Mouse (Mus musculus): ENCODE results near the gene Dnaja4. TPM values are rescaled to one million over a fixed set of nuclear protein-coding genes. Genes with fewer than 3 reads are reported as not detected.
"Not testable (repeated sequence)": the region's sequence is repeated elsewhere in the genome, so short reads cannot be mapped to it uniquely, and the experiment has no call there.

The Dnaja4 gene
- polyA plus RNA-seq, 1 experiment from 2014 or later, result 8.5 TPM

- Histone ChIP-seq H3K36me3 (ENCODE audit: control insufficient read depth, insufficient read depth, low read length) (no peaks in the 10 kb centered on the region), H3K9ac (replicated peaks; ENCODE audit: low read depth, low read length) (no peak overlapping the region), H3K9me3 (ENCODE audit: control insufficient read depth, low read length) (no peaks in the 10 kb centered on the region), H3K4me1 (ENCODE audit: control insufficient read depth, insufficient read depth, low read length) (no peaks in the 10 kb centered on the region), H3K4me2 (ENCODE audit: low read depth, low read length) (no peak overlapping the region), H3K27ac (ENCODE audit: low read depth, low read length) (no peak overlapping the region), H3K4me3 (ENCODE audit: low read depth, low read length) (no peak overlapping the region), H3K27me3 (ENCODE audit: control insufficient read depth, insufficient read depth, low read length) (no peaks in the 10 kb centered on the region)
- no peak for ATAC-seq (ENCODE audit: low read depth)
- 74% methylated on average over 4 of the region's 4 CpGs for WGBS
Observed at GRCm38 (mm10) chr9:54668455-54668854, 30.2 kb upstream of the Dnaja4 start.

- no peak overlapping the region for H3K9ac ChIP-seq (replicated peaks; ENCODE audit: low read depth, low read length)
- H3K36me3 ChIP-seq (ENCODE audit: control insufficient read depth, insufficient read depth, low read length), result no peaks in the 10 kb centered on the region
- H3K4me1 ChIP-seq (ENCODE audit: control insufficient read depth, insufficient read depth, low read length), result no peaks in the 10 kb centered on the region
- H3K9me3 ChIP-seq (ENCODE audit: control insufficient read depth, low read length), result no peaks in the 10 kb centered on the region
- ATAC-seq (ENCODE audit: low read depth), result no peak
- H3K4me2 ChIP-seq (ENCODE audit: low read depth, low read length), result no peak overlapping the region
- WGBS, result 83% methylated on average over 3 of the region's 3 CpGs
- no peak overlapping the region for H3K27ac ChIP-seq (ENCODE audit: low read depth, low read length)
- H3K4me3 ChIP-seq (ENCODE audit: low read depth, low read length), result no peak overlapping the region
- no peaks in the 10 kb centered on the region for H3K27me3 ChIP-seq (ENCODE audit: control insufficient read depth, insufficient read depth, low read length)
Observed at GRCm38 (mm10) chr9:54671962-54672361, 26.7 kb upstream of the Dnaja4 start.

- H3K4me3 ChIP-seq (ENCODE audit: low read depth, low read length), result no peak overlapping the region
- WGBS, result 89% methylated on average over 13 of the region's 13 CpGs
- H3K27me3 ChIP-seq (ENCODE audit: control insufficient read depth, insufficient read depth, low read length), result no peaks in the 10 kb centered on the region
- no peaks in the 10 kb centered on the region for H3K9me3 ChIP-seq (ENCODE audit: control insufficient read depth, low read length)
- ATAC-seq (ENCODE audit: low read depth), result no peak
- H3K4me1 ChIP-seq (ENCODE audit: control insufficient read depth, insufficient read depth, low read length), result no peaks in the 10 kb centered on the region
- H3K9ac ChIP-seq (replicated peaks; ENCODE audit: low read depth, low read length), result no peak overlapping the region
- no peaks in the 10 kb centered on the region for H3K36me3 ChIP-seq (ENCODE audit: control insufficient read depth, insufficient read depth, low read length)
- no peak overlapping the region for H3K4me2 ChIP-seq (ENCODE audit: low read depth, low read length)
- no peak overlapping the region for H3K27ac ChIP-seq (ENCODE audit: low read depth, low read length)
Observed at GRCm38 (mm10) chr9:54673887-54674286, 24.8 kb upstream of the Dnaja4 start.

- Histone ChIP-seq H3K9ac (replicated peaks; ENCODE audit: low read depth, low read length) (peak overlapping the region; percentile 22; the same call in 1 of the 2 replicates), H3K4me2 (ENCODE audit: low read depth, low read length) (peak overlapping the region; percentile 46), H3K4me3 (ENCODE audit: low read depth, low read length) (peak overlapping the region; percentile 24; the same call in 1 of the 2 replicates), H3K27me3 (ENCODE audit: control insufficient read depth, insufficient read depth, low read length) (no peaks in the 10 kb centered on the region), H3K4me1 (ENCODE audit: control insufficient read depth, insufficient read depth, low read length) (no peaks in the 10 kb centered on the region), H3K9me3 (ENCODE audit: control insufficient read depth, low read length) (no peaks in the 10 kb centered on the region), H3K27ac (ENCODE audit: low read depth, low read length) (no peak overlapping the region), H3K36me3 (ENCODE audit: control insufficient read depth, insufficient read depth, low read length) (no peaks in the 10 kb centered on the region)
- peak; percentile 72; the same call in 1 of the 2 replicates for ATAC-seq (ENCODE audit: low read depth)
- 2% methylated on average over 14 of the region's 14 CpGs for WGBS
Observed at GRCm38 (mm10) chr9:54676531-54676986, 22.1 kb upstream of the Dnaja4 start.

- H3K4me3 ChIP-seq (ENCODE audit: low read depth, low read length), result no peak overlapping the region
- no peak overlapping the region for H3K4me2 ChIP-seq (ENCODE audit: low read depth, low read length)
- ATAC-seq (ENCODE audit: low read depth), result no peak
- H3K4me1 ChIP-seq (ENCODE audit: control insufficient read depth, insufficient read depth, low read length), result no peaks in the 10 kb centered on the region
- no peak overlapping the region for H3K27ac ChIP-seq (ENCODE audit: low read depth, low read length)
- H3K9me3 ChIP-seq (ENCODE audit: control insufficient read depth, low read length), result no peaks in the 10 kb centered on the region
- H3K36me3 ChIP-seq (ENCODE audit: control insufficient read depth, insufficient read depth, low read length), result no peaks in the 10 kb centered on the region
- H3K9ac ChIP-seq (replicated peaks; ENCODE audit: low read depth, low read length), result no peak overlapping the region
- 48% methylated on average over 2 of the region's 4 CpGs for WGBS
- H3K27me3 ChIP-seq (ENCODE audit: control insufficient read depth, insufficient read depth, low read length), result no peaks in the 10 kb centered on the region
Observed at GRCm38 (mm10) chr9:54682846-54683245, 15.8 kb upstream of the Dnaja4 start.

DNA sequence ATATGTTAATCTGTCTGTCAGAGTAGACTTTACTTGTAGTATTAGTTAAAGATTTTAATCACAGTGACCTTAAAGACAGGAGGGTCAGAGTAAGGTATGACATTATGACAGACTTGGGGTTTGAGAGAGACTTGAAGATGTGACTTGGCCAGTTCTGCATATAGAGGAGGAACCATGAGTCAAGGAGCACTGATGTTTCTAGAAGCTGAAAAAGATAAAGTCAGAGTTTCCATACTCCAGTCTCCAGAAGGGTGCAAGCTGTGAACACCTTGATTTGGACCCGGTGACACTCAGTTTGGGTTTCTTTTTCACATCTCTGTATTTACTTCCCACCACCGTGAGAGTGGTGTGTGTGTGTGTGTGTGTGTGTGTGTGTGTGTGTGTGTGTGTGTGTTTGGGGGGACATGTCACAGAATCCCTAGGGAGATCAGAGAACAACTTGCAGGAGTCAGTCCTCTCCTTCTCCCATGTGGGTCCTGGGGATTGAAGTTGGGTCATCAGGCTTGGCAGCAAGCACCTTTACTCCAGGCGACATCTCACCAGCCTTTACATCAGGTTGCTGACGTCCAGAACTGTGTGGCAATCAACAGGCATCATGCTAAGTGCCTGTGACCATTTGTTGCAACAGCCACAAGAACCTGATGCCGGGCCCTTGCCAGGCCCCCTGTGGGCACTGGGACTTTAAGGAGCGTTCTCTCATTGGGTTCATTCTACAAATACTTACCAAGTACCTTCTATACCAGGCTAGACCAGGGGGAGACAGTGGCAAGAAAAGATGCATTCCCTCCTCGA is 14.7 kb upstream of the Dnaja4 start:
- no peaks in the 10 kb centered on the region for H3K9me3 ChIP-seq (ENCODE audit: control insufficient read depth, low read length)
- WGBS, result 73% methylated on average over 7 of the region's 7 CpGs
- no peak overlapping the region for H3K4me3 ChIP-seq (ENCODE audit: low read depth, low read length)
- no peak overlapping the region for H3K9ac ChIP-seq (replicated peaks; ENCODE audit: low read depth, low read length)
- H3K4me1 ChIP-seq (ENCODE audit: control insufficient read depth, insufficient read depth, low read length), result no peaks in the 10 kb centered on the region
- no peak for ATAC-seq (ENCODE audit: low read depth)
- H3K36me3 ChIP-seq (ENCODE audit: control insufficient read depth, insufficient read depth, low read length), result no peaks in the 10 kb centered on the region
- H3K4me2 ChIP-seq (ENCODE audit: low read depth, low read length), result no peak overlapping the region
- H3K27ac ChIP-seq (ENCODE audit: low read depth, low read length), result no peak overlapping the region
- no peaks in the 10 kb centered on the region for H3K27me3 ChIP-seq (ENCODE audit: control insufficient read depth, insufficient read depth, low read length)

DNA sequence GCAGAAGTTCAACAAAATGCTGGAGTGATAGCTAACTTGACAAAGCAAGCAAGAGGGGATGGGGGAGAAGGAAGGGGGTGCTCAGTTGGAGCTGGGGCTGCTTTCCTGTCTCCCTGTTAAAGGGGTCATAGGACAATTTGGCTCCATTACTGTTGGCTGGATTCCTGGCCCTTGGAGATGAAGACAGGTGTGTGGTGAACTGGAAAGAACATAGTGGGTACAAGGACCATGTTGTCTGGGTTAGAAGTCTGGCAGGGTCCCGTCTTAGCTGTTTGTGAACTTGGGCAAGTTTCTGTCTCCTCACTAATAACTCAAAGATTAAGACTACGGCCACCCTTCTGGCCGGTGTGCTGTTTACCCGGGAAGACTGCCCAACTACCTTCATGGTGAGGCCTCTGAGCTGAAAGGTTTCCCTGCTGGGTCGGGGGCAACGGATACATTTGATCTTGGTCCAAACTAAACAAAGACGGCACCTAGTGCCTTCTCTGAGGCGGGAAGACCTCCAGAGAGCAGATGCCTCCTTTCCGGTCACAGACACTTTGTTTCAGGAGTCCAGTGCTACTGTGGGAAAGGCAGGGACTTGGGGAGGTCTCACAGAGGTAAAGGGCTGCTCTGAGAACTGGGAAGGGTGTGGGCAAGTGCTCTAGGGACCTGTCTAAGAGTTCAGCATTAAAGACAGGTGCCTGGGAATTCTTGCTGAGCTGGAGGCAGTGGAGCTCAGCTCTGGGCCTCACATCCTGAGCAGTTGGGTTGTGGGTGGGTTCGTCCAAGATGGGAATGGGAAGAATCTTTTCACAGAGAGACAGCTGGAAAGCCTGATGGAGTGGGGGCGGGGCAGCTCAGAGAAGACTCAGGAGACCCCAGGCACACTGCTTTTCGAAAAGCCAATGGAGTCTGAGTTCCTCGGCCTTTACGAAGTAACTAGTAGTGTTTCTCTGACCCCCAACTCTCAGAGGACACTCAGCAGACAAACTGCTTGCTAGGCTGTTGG is 11.1 kb upstream of the Dnaja4 start:
- Histone ChIP-seq H3K36me3 (ENCODE audit: control insufficient read depth, insufficient read depth, low read length) (no peaks in the 10 kb centered on the region), H3K27me3 (ENCODE audit: control insufficient read depth, insufficient read depth, low read length) (no peaks in the 10 kb centered on the region), H3K4me1 (ENCODE audit: control insufficient read depth, insufficient read depth, low read length) (no peaks in the 10 kb centered on the region), H3K4me3 (ENCODE audit: low read depth, low read length) (no peak overlapping the region), H3K9me3 (ENCODE audit: control insufficient read depth, low read length) (no peaks in the 10 kb centered on the region), H3K4me2 (ENCODE audit: low read depth, low read length) (no peak overlapping the region), H3K9ac (replicated peaks; ENCODE audit: low read depth, low read length) (no peak overlapping the region), H3K27ac (ENCODE audit: low read depth, low read length) (no peak overlapping the region)
- no peak for ATAC-seq (ENCODE audit: low read depth)
- WGBS, result 61% methylated on average over 14 of the region's 14 CpGs

GRCm38 (mm10) chr9:54689446-54689845 is 9.2 kb upstream of the Dnaja4 start:
- Histone ChIP-seq H3K4me3 (ENCODE audit: low read depth, low read length) (no peak overlapping the region), H3K9me3 (ENCODE audit: control insufficient read depth, low read length) (no peaks in the 10 kb centered on the region), H3K9ac (replicated peaks; ENCODE audit: low read depth, low read length) (no peak overlapping the region), H3K4me1 (ENCODE audit: control insufficient read depth, insufficient read depth, low read length) (no peaks in the 10 kb centered on the region), H3K27me3 (ENCODE audit: control insufficient read depth, insufficient read depth, low read length) (no peaks in the 10 kb centered on the region), H3K4me2 (ENCODE audit: low read depth, low read length) (no peak overlapping the region), H3K36me3 (ENCODE audit: control insufficient read depth, insufficient read depth, low read length) (no peaks in the 10 kb centered on the region), H3K27ac (ENCODE audit: low read depth, low read length) (no peak overlapping the region)
- no peak for ATAC-seq (ENCODE audit: low read depth)
- 66% methylated on average over 8 of the region's 8 CpGs for WGBS

- 81% methylated on average over 2 of the region's 2 CpGs for WGBS
- H3K27me3 ChIP-seq (ENCODE audit: control insufficient read depth, insufficient read depth, low read length); H3K9ac ChIP-seq (replicated peaks; ENCODE audit: low read depth, low read length); H3K4me3 ChIP-seq (ENCODE audit: low read depth, low read length); H3K36me3 ChIP-seq (ENCODE audit: control insufficient read depth, insufficient read depth, low read length); ATAC-seq (ENCODE audit: low read depth); H3K4me1 ChIP-seq (ENCODE audit: control insufficient read depth, insufficient read depth, low read length); H3K9me3 ChIP-seq (ENCODE audit: control insufficient read depth, low read length); H3K4me2 ChIP-seq (ENCODE audit: low read depth, low read length); H3K27ac ChIP-seq (ENCODE audit: low read depth, low read length): not testable (repeated sequence)
Observed at GRCm38 (mm10) chr9:54690697-54691096, 8.0 kb upstream of the Dnaja4 start.
